Mouse (Mus musculus) liver, embryonic 14.5 days (tissue): ENCODE data around the gene F11r.

Source experiments
- CTCF ChIP-seq: IDR thresholded peaks from 2 replicates; pipeline ENCODE4 v1.5.1; 2016; ENCODE audit warnings: antibody characterized with exemption, low read depth, control low read depth
- EP300 ChIP-seq: IDR thresholded peaks from 2 replicates; pipeline ENCODE4 v1.6.1; 2016; ENCODE audit warnings: antibody characterized with exemption, low read depth

- TF ChIP-seq CTCF (no peak), EP300 (no peak)
Observed at GRCm38 (mm10) chr1:171477758-171478545, 40.6 kb downstream of the F11r start.
